Mouse (Mus musculus): ENCODE data around the gene Ccr9.
"Not testable (repeated sequence)": the region's sequence is repeated elsewhere in the genome, so short reads cannot be mapped to it uniquely, and the experiment has no call there.

Ccr9 gene

GRCm38 (mm10) chr9:123713111-123713510 lies 34.9 kb downstream of the Ccr9 start:
- DNase-seq (ENCODE audit: extremely low read depth, low read depth) = no peak

GRCm38 (mm10) chr9:123716301-123716700 lies 38.1 kb downstream of the Ccr9 start:
- no peak for DNase-seq (ENCODE audit: extremely low read depth, low read depth)

- DNase-seq (ENCODE audit: extremely low read depth, low read depth) = peak; percentile 97
Observed at GRCm38 (mm10) chr9:123717186-123718008, 39.2 kb downstream of the Ccr9 start, which contains the start of gene Lztfl1. Gene Lztfl1 (minus strand): TSS chr9:123717697.

GRCm38 (mm10) chr9:123722737-123723493 lies 44.7 kb downstream of the Ccr9 start:
- no peak for DNase-seq (ENCODE audit: extremely low read depth, low read depth)

GRCm38 (mm10) chr9:123731271-123731670 lies 53.0 kb downstream of the Ccr9 start:
- no peak for DNase-seq (ENCODE audit: extremely low read depth, low read depth)

- no peak for DNase-seq (ENCODE audit: extremely low read depth, low read depth)
Observed at GRCm38 (mm10) chr9:123734133-123734532, 55.9 kb downstream of the Ccr9 start.

GRCm38 (mm10) chr9:123740799-123741198 lies 62.6 kb downstream of the Ccr9 start:
- DNase-seq (ENCODE audit: extremely low read depth, low read depth) = no peak

GRCm38 (mm10) chr9:123749687-123750086 lies 71.4 kb downstream of the Ccr9 start:
- DNase-seq (ENCODE audit: extremely low read depth, low read depth) = not testable (repeated sequence)

- no peak for DNase-seq (ENCODE audit: extremely low read depth, low read depth)
Observed at GRCm38 (mm10) chr9:123754333-123754732, 76.1 kb downstream of the Ccr9 start.

- DNase-seq (ENCODE audit: extremely low read depth, low read depth) = no peak
Observed at GRCm38 (mm10) chr9:123756752-123757151, 78.5 kb downstream of the Ccr9 start.

GRCm38 (mm10) chr9:123757326-123757725 lies 79.1 kb downstream of the Ccr9 start:
- no peak for DNase-seq (ENCODE audit: extremely low read depth, low read depth)

GRCm38 (mm10) chr9:123758156-123758555 lies 79.9 kb downstream of the Ccr9 start:
- DNase-seq (ENCODE audit: extremely low read depth, low read depth) = no peak

- no peak for DNase-seq (ENCODE audit: extremely low read depth, low read depth)
Observed at GRCm38 (mm10) chr9:123758645-123759044, 80.4 kb downstream of the Ccr9 start.

GRCm38 (mm10) chr9:123760806-123761205 lies 82.6 kb downstream of the Ccr9 start:
- no peak for DNase-seq (ENCODE audit: extremely low read depth, low read depth)

GRCm38 (mm10) chr9:123762886-123763285 lies 84.6 kb downstream of the Ccr9 start:
- no peak for DNase-seq (ENCODE audit: extremely low read depth, low read depth)

- DNase-seq (ENCODE audit: extremely low read depth, low read depth) = no peak
Observed at GRCm38 (mm10) chr9:123763771-123764170, 85.5 kb downstream of the Ccr9 start.

GRCm38 (mm10) chr9:123766996-123767395 lies 88.8 kb downstream of the Ccr9 start:
- no peak for DNase-seq (ENCODE audit: extremely low read depth, low read depth)

GRCm38 (mm10) chr9:123768443-123768842 lies 90.2 kb downstream of the Ccr9 start:
- no peak for DNase-seq (ENCODE audit: extremely low read depth, low read depth)

GRCm38 (mm10) chr9:123769532-123769931 lies 91.3 kb downstream of the Ccr9 start:
- DNase-seq (ENCODE audit: extremely low read depth, low read depth) = no peak

- peak; percentile 22 for DNase-seq (ENCODE audit: extremely low read depth, low read depth)
Observed at GRCm38 (mm10) chr9:123773299-123773698, 95.1 kb downstream of the Ccr9 start.

- DNase-seq (ENCODE audit: extremely low read depth, low read depth) = no peak
Observed at GRCm38 (mm10) chr9:123788855-123789529, 110.8 kb downstream of the Ccr9 start.

- peak; percentile 13 for DNase-seq (ENCODE audit: extremely low read depth, low read depth)
Observed at GRCm38 (mm10) chr9:123796174-123796573, 117.9 kb downstream of the Ccr9 start.
